Mouse (Mus musculus) left cerebral cortex, postnatal 10 days (tissue): Measurements from ENCODE around the gene Sgo2a. TPM values are rescaled to one million over a fixed set of nuclear protein-coding genes. Genes with fewer than 3 reads are reported as not detected.

Experiments used
- DNase-seq, 2 experiments: peaks; one replicate each; pipeline ENCODE4 v3.0.0; 2021 to 2022; ENCODE audit warnings: low spot score in 2 of 2, mixed read lengths in 1 of 2; ENCODE audit errors: extremely low spot score in 1 of 2
- intact Hi-C: fragments of 180-260 bp; cut with DNase I; formaldehyde crosslinking; loops from one replicate; pipeline ENCODE4 v1.15.1; 2025
- total RNA-seq, 2 experiments: library from RNA; stranded (reverse); gene quantifications; 2 replicates each; pipeline ENCODE4 v1.2.3; 2021

Gene Sgo2a
- total RNA-seq, 2 experiments from 2014 or later: 1.3 TPM

- no peak for DNase-seq
- intact Hi-C loops: no loop called here
Measured at GRCm38 (mm10) chr1:58072416-58072815, 76.6 kb downstream of the Sgo2a start.

DNA sequence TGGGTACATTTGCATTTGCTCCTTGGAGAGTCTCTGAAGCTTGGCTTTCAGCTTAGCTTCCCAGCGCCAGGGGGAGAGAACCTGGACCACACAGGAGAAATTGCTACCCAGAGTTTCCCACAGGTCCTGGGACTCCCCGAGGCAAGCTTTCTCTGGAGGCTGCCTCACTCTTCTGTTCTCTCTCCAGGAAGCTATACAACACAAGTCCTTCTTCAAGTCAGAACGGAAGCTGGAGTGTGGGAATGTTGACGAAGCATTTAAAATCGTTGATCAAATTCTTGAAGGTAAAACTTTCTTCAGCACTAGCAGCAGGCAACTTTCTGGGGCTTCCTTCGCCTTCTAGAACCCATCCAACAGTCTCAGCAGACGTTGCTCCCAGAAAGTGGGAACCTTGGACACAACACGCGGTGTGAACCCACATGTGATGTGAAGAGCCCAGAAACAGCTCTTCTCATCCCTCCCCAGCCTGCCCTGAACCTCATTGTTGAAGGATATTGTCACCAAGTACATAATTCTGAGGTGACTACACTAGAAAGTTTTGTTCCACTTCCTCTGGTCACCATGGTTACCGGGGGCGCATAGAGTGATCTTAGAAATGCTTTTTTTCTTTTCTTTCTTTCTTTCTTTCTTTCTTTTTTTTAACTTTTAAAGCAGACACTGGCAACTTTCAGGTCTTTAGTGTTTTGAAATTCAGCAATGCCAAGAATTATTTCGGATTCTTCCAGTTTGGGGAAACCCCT, 77.4 kb downstream of the Sgo2a start:
- no peak for DNase-seq
- intact Hi-C loops: no loop called here

- intact Hi-C loops: no loop called here
- no peak for DNase-seq
Measured at GRCm38 (mm10) chr1:58074266-58074665, 78.5 kb downstream of the Sgo2a start.

Other genes with a start within 250 kb of the Sgo2a start
- 10 to 100 TPM; 49.3 to 54.6 TPM for gene Spats2l, start 221.8 kb upstream of the Sgo2a start, total RNA-seq
- 10 to 100 TPM; 19.6 to 19.8 TPM for gene Kctd18, start 23.0 kb downstream of the Sgo2a start, total RNA-seq
- 1 to 10 TPM in 1 of 2 experiments, under 1 TPM in 1; 0.97 to 1.1 TPM for gene Aox1, start 34.0 kb downstream of the Sgo2a start, total RNA-seq
- 1 to 10 TPM; 2.1 to 2.4 TPM for gene Aox3, start 117.2 kb downstream of the Sgo2a start, total RNA-seq
- 10 to 100 TPM; 13.1 to 13.3 TPM for gene Aox4, start 214.4 kb downstream of the Sgo2a start, total RNA-seq